Mouse (Mus musculus): Measurements from ENCODE around the gene Zfp874a. TPM values are rescaled to one million over a fixed set of nuclear protein-coding genes. Genes with fewer than 3 reads are reported as not detected.

Gene Zfp874a
- polyA plus RNA-seq (2012; fragmentation: generic; extraction: Trizol) = 1 to 10 TPM in 1 of 2 experiments, under 1 TPM in 1; 0.05 to 1.8 TPM

GRCm38 (mm10) chr13:67451172-67452020, at the start of gene Zfp874a:
TSS of gene Zfp874a (minus strand) at chr13:67451624.

DNA sequence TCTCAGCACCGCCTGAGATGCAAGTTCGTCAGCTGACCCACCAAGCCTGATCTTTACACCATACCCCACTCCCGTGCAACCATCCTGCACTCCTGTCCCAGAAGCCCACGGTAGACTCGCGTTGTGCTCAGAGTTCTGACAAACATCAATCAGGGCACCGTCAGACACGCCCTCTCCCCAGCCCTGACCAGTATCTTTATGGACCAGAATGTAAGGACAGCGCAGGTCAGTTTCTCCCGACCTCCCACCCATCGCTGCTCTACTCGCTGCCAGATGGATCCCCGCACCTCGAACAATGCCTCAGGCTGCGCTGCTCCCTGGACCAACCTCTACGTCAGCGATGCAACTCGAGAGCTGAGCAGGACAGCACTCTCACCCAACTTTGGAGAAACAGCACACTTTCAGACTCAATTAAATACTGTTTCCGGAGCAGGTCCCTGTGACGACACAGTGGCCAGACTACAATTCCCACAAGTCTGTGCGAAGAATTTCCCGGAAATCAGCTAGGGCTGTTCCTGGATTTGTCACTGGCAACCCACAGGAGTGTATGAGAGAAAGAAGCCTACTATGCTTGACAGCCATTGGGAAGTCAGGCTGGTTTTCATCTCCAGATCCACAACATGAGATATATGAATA, 48.8 kb upstream of the Zfp874a start, which contains the start of gene Zfp58:
Gene Zfp58, minus strand, starts transcription at position 472 of the 636 bp plus-strand sequence.

GRCm38 (mm10) chr13:67483625-67484423, 32.4 kb upstream of the Zfp874a start, which contains the start of gene Zfp874b:
TSS of gene Zfp874b (minus strand) at chr13:67484258.

DNA sequence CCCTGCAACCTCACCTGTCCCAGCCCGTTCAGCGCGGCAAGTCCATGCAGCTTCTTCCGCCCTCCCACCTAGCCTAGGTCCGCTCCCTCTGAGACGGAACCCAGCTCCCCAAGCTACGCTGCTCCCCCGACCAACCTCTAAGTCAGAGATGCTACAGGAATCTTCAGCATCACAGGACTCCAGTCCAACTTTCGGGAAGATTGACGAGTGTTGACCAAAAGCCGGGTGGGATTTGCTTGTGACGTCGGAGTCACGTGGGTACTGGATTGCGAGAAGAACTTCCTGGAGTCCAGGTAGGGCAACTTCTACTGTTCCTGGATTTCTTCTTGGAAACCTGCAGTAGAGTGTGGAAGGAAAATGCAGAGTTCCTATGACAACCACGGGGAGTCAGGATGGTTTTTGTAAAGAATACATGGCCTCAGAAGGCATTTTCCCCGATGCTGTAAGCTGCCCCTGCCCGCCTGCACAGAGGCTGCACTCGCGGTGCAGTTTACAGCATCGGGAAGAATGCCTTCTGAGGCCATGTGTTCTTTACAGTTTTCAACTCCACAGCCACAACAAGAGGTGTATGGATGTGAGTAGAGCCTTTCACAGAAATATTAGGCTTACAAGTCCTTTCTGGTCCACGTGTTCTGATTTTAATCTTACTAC, 30.1 kb downstream of the Zfp874a start, which contains the start of gene Zfp459:
Gene Zfp459, minus strand, starts transcription at position 212 of the 651 bp plus-strand sequence.

GRCm38 (mm10) chr13:67399183-67399903, 52.1 kb downstream of the Zfp874a start, which contains the start of gene Zfp429:
TSS of gene Zfp429 (minus strand) at chr13:67399819.

GRCm38 (mm10) chr13:67375050-67375911, 76.1 kb downstream of the Zfp874a start, which contains the start of the genes Gm28041 and Zfp456:
TSS of gene Gm28041 (minus strand) at chr13:67375733.
TSS of gene Zfp456 (minus strand) at chr13:67375810.

Other genes starting within 250 kb of the Zfp874a start
- under 1 TPM; 0.01 to 0.17 TPM for gene Zfp458, start 173.2 kb downstream of the Zfp874a start, polyA plus RNA-seq (2012; fragmentation: generic; extraction: Trizol)
- gene Zfp457, start 145.1 kb downstream of the Zfp874a start, polyA plus RNA-seq (2012; fragmentation: generic; extraction: Trizol) = under 1 TPM in 1 of 2 experiments, not detected in 1; 0.63 TPM
- under 1 TPM; 0.06 to 0.68 TPM for gene Zfp595, start 119.1 kb downstream of the Zfp874a start, polyA plus RNA-seq (2012; fragmentation: generic; extraction: Trizol)
- 1 to 10 TPM in 1 of 2 experiments, under 1 TPM in 1; 0.16 to 2.3 TPM for gene Gm28044, start 91.1 kb downstream of the Zfp874a start, polyA plus RNA-seq (2012; fragmentation: generic; extraction: Trizol)
- under 1 TPM; 0.04 to 0.35 TPM for gene Zfp953, start 91.0 kb downstream of the Zfp874a start, polyA plus RNA-seq (2012; fragmentation: generic; extraction: Trizol)
- 1 to 10 TPM in 1 of 2 experiments, under 1 TPM in 1; 0.82 to 3.3 TPM for gene Gm28041, start 75.9 kb downstream of the Zfp874a start, polyA plus RNA-seq (2012; fragmentation: generic; extraction: Trizol)
- gene Zfp456, start 75.8 kb downstream of the Zfp874a start, polyA plus RNA-seq (2012; fragmentation: generic; extraction: Trizol) = under 1 TPM; 0.02 to 0.30 TPM
- 1 to 10 TPM in 1 of 2 experiments, under 1 TPM in 1; 0.19 to 3.6 TPM for gene Zfp429, start 51.8 kb downstream of the Zfp874a start, polyA plus RNA-seq (2012; fragmentation: generic; extraction: Trizol)
- gene Zfp459, start 30.2 kb downstream of the Zfp874a start, polyA plus RNA-seq (2012; fragmentation: generic; extraction: Trizol) = not detected
- 1 to 10 TPM in 1 of 2 experiments, under 1 TPM in 1; 0.08 to 1.9 TPM for gene Zfp874b, start 32.6 kb upstream of the Zfp874a start, polyA plus RNA-seq (2012; fragmentation: generic; extraction: Trizol)
- 1 to 10 TPM in 1 of 2 experiments, under 1 TPM in 1; 0.16 to 2.1 TPM for gene Zfp58, start 48.9 kb upstream of the Zfp874a start, polyA plus RNA-seq (2012; fragmentation: generic; extraction: Trizol)
- not detected for gene Gm26965, start 74.5 kb upstream of the Zfp874a start, polyA plus RNA-seq (2012; fragmentation: generic; extraction: Trizol)
- gene Zfp87, start 74.6 kb upstream of the Zfp874a start, polyA plus RNA-seq (2012; fragmentation: generic; extraction: Trizol) = 10 to 100 TPM; 13.1 to 51.3 TPM
- under 1 TPM; 0.07 to 0.77 TPM for gene Zfp748, start 102.2 kb upstream of the Zfp874a start, polyA plus RNA-seq (2012; fragmentation: generic; extraction: Trizol)
- gene Zfp729b, start 158.1 kb upstream of the Zfp874a start, polyA plus RNA-seq (2012; fragmentation: generic; extraction: Trizol) = under 1 TPM; 0.02 to 0.58 TPM
- gene Gm49345, start 186.1 kb upstream of the Zfp874a start, polyA plus RNA-seq (2012; fragmentation: generic; extraction: Trizol) = under 1 TPM in 1 of 2 experiments, not detected in 1; 0.17 TPM
- gene Zfp729a, start 186.2 kb upstream of the Zfp874a start, polyA plus RNA-seq (2012; fragmentation: generic; extraction: Trizol) = 1 to 10 TPM in 1 of 2 experiments, under 1 TPM in 1; 0.16 to 1.4 TPM
- gene Zfp738, start 235.4 kb upstream of the Zfp874a start, polyA plus RNA-seq (2012; fragmentation: generic; extraction: Trizol) = under 1 TPM; 0.04 to 0.78 TPM